Mouse (Mus musculus) E14TG2a.4 (cell line): ENCODE measurements around the gene Klhl12.

Experiments used
- CTCF ChIP-seq: conservative IDR thresholded peaks from 2 replicates; pipeline ENCODE4 v1.5.1; 2014; ENCODE audit warnings: low read length
- NANOG ChIP-seq: IDR thresholded peaks from 2 replicates; pipeline ENCODE4 v1.6.1; 2014; ENCODE audit warnings: borderline replicate concordance, low read length, mixed read lengths
- POU5F1 ChIP-seq: IDR thresholded peaks from 2 replicates; pipeline ENCODE4 v1.6.1; 2014; ENCODE audit warnings: low read length, borderline replicate concordance

DNA sequence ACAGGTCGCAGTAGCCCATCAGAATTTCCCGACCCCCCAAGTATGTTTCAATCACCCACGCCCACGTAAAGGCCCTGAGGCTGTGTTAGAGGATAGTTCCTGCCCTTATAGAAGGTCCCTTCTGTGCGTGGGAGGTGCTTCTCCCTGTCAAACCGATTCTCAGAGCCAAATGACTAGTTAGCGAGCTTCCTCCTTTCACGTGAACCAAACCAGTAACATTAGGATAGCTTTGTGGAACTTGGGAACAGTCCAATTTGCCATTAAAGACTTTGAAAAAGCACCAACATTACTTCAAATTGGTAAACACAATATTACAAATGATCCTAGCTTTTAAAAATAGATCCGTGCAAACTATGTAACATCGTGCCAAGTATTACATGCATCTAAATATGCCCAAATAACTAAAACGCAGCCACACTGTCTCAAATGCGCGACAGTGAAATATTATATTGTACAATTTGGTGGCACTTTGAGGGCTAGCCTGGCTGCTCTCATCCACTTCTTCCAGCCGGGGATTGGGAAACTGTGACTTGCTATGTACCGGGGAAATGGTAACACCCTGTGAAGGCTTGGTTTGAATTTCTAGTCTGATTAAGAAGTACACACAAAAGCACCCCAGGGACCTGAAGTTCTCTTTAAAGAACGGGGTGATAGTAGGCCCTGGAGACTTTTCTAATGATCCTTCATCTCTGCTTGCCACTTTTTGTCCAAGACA lies 58.7 kb downstream of the Klhl12 start:
- TF ChIP-seq CTCF, result no peak
- TF ChIP-seq POU5F1, result no peak
- no peak for TF ChIP-seq NANOG
